8 mouse cellular contexts compared by ENCODE assay signal in genomic region chr10:111226508-111226907, GRCm38 (mm10).
A peak's percentile ranks its signal among the peaks of the same experiment; 100 is the strongest.
DNase-seq lines count a peak whose midpoint lies in the region; ATAC-seq and TF ChIP-seq lines count a peak whose summit lies in the region.

No protein-coding gene starts in this region.

- no peaks in the 10 kb centered on the region for H3K27me3 ChIP-seq in liver, postnatal 0 days (ENCODE audit: insufficient read depth, low read length)
- no peaks in the 10 kb centered on the region for H3K27me3 ChIP-seq in neural tube, embryonic 15.5 days (replicated peaks)

- H3K4me3 ChIP-seq in liver, postnatal 0 days (ENCODE audit: low read depth, low read length), result no peak overlapping the region
- H3K4me3 ChIP-seq in neural tube, embryonic 15.5 days (replicated peaks), result no peak overlapping the region

- H3K27ac ChIP-seq in liver, postnatal 0 days (ENCODE audit: low read depth), result no peak overlapping the region
- no peak overlapping the region for H3K27ac ChIP-seq in neural tube, embryonic 15.5 days (replicated peaks)

- peak; percentile 95 for DNase-seq in brain, adult 2 months (ENCODE audit: low read depth, low spot score)
- peak; percentile 86 for DNase-seq in fibroblast of lung, adult 2 months (ENCODE audit: low read depth)
- DNase-seq in heart, postnatal 10 days, result peak; percentile 92 to 95
- DNase-seq in large intestine, adult 2 months (ENCODE audit: low read depth, low spot score), result peak; percentile 62
- DNase-seq in liver, postnatal 0 days, result peak; percentile 91
- peak; percentile 76 for DNase-seq in testis, postnatal 14 days (ENCODE audit: low spot score)

- no peak overlapping the region for H3K9ac ChIP-seq in liver, postnatal 0 days (replicated peaks)
- no peak overlapping the region for H3K9ac ChIP-seq in neural tube, embryonic 15.5 days (replicated peaks)

- peak; percentile 95 for TF ChIP-seq CTCF in liver, postnatal 0 days (IDR thresholded peaks at IDR 0.05; ENCODE audit: low read depth)

- H3K4me1 ChIP-seq in liver, postnatal 0 days (ENCODE audit: insufficient read depth), result peaks cover 7% of the 10 kb centered on the region; the same call in 1 of the 2 replicates
- 0 out of 2 replicates have a peak, but pooled peaks cover 7% of the 10 kb centered on the region for H3K4me1 ChIP-seq in neural tube, embryonic 15.5 days

- no peaks in the 10 kb centered on the region for H3K9me3 ChIP-seq in liver, postnatal 0 days (ENCODE audit: low read length)
- H3K9me3 ChIP-seq in neural tube, embryonic 15.5 days (replicated peaks), result no peaks in the 10 kb centered on the region

- no peak for TF ChIP-seq EP300 in liver, postnatal 0 days (IDR thresholded peaks at IDR 0.05; ENCODE audit: low read depth)

- H3K4me2 ChIP-seq in liver, postnatal 0 days (ENCODE audit: low read depth, low read length), result no peak overlapping the region
- H3K4me2 ChIP-seq in neural tube, embryonic 15.5 days, result no peak overlapping the region

- 10% methylated on average over 3 of the region's 3 CpGs for WGBS in large intestine, adult 2 months
- 18% methylated on average over 3 of the region's 3 CpGs for WGBS in liver, postnatal 0 days (ENCODE audit: insufficient replicate concordance)
- 25% methylated on average over 3 of the region's 3 CpGs for WGBS in neural tube, embryonic 15.5 days

- H3K36me3 ChIP-seq in liver, postnatal 0 days (replicated peaks; ENCODE audit: insufficient read depth, low read length), result no peaks in the 10 kb centered on the region; the same call in 1 of the 2 replicates
- no peaks in the 10 kb centered on the region for H3K36me3 ChIP-seq in neural tube, embryonic 15.5 days

- peak; percentile 87 for ATAC-seq in CD4-positive, CD25-positive, alpha-beta regulatory T cell, adult 4 months
- ATAC-seq in liver, postnatal 0 days, result no peak
- peak; percentile 58; the same call in 1 of the 2 replicates for ATAC-seq in neural tube, embryonic 15.5 days (ENCODE audit: low FRiP score)

- intact Hi-C loops in heart, postnatal 10 days (cut with DNase I), result loop anchor here (5.0 to 10.0 kb wide), 6 partner anchors 51 to 728 kb away; partner anchors contain the start of gene Nap1l1
